Mouse (Mus musculus): Measurements from ENCODE around the gene Loxl4. TPM values are rescaled to one million over a fixed set of nuclear protein-coding genes. Genes with fewer than 3 reads are reported as not detected.

Gene Loxl4
- total RNA-seq, 2 experiments from 2014 or later: 0.20 to 0.35 TPM

- DNase-seq (ENCODE audit: extremely low spot score in 1 of 2, low spot score in 2 of 2): no peak
- no peak overlapping the region for H3K4me3 ChIP-seq
- no peak for TF ChIP-seq CTCF (IDR thresholded peaks at IDR 0.05)
- intact Hi-C loops (cut with DNase I): no loop called here
- H3K27ac ChIP-seq: no peak overlapping the region
Observed at GRCm38 (mm10) chr19:42639544-42639943, 26.9 kb upstream of the Loxl4 start.

GRCm38 (mm10) chr19:42638604-42639481 lies 26.2 kb upstream of the Loxl4 start:
- TF ChIP-seq CTCF (IDR thresholded peaks at IDR 0.05): no peak
- Histone ChIP-seq H3K4me3 (no peak overlapping the region), H3K27ac (no peak overlapping the region)
- DNase-seq (ENCODE audit: extremely low spot score in 1 of 2, low spot score in 2 of 2): no peak
- intact Hi-C loops (cut with DNase I): no loop called here

- no peak overlapping the region for H3K27ac ChIP-seq
- H3K4me3 ChIP-seq: no peak overlapping the region
- intact Hi-C loops (cut with DNase I): no loop called here
- no peak for TF ChIP-seq CTCF (IDR thresholded peaks at IDR 0.05)
- DNase-seq (ENCODE audit: extremely low spot score in 1 of 2, low spot score in 2 of 2): no peak
Observed at GRCm38 (mm10) chr19:42636631-42637030, 24.0 kb upstream of the Loxl4 start.

GRCm38 (mm10) chr19:42633650-42634049 lies 21.0 kb upstream of the Loxl4 start:
- no peak for TF ChIP-seq CTCF (IDR thresholded peaks at IDR 0.05)
- intact Hi-C loops (cut with DNase I): no loop called here
- Histone ChIP-seq H3K27ac (no peak overlapping the region), H3K4me3 (no peak overlapping the region)
- no peak for DNase-seq (ENCODE audit: extremely low spot score in 1 of 2, low spot score in 2 of 2)

DNA sequence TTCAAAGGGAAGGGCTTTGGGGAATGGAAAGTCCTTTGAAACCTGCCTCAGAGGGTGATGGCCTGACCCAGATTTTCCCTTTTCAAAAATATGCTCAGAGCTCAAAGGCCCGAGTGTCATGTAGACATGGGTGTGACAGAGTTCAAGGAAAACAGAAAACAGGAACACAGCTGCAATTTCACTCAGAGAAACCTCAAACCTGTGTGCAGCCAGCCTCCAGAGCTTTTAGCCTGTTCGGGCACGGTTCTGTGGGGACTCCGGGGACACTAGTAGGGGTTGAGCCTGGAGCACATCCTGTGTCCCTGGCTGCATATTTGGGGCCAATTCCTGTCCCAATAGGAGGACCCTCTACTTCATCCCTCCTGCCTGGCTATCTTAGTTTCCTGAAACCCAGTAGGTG lies 19.7 kb upstream of the Loxl4 start:
- H3K4me3 ChIP-seq: no peak overlapping the region
- TF ChIP-seq CTCF (IDR thresholded peaks at IDR 0.05): no peak
- H3K27ac ChIP-seq: no peak overlapping the region
- intact Hi-C loops (cut with DNase I): no loop called here
- DNase-seq (ENCODE audit: extremely low spot score in 1 of 2, low spot score in 2 of 2): no peak

DNA sequence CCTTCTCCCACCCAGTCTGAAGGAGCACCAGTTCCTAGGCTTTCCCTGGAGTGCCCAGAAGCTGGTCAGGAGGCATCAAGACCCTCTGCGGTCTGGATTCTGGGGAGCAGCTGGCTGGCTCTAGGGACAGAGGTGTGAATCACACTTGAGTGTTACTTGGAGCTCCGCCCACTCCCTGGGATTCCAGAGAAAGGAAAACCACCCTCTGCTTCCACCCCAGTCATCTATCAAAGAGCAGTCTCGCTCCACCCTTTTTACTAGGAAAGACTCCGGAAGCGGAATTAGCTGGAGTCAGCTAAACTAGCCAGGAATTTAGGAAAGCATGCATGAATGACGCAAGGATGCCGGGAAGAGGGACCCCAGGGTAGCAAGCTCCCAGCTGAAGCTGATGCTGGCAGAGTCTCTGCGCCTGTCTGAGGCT lies 18.9 kb upstream of the Loxl4 start:
- Histone ChIP-seq H3K4me3 (no peak overlapping the region), H3K27ac (no peak overlapping the region)
- intact Hi-C loops (cut with DNase I): no loop called here
- TF ChIP-seq CTCF (IDR thresholded peaks at IDR 0.05): no peak
- DNase-seq (ENCODE audit: extremely low spot score in 1 of 2, low spot score in 2 of 2): no peak

- no peak for DNase-seq (ENCODE audit: extremely low spot score in 1 of 2, low spot score in 2 of 2)
- H3K27ac ChIP-seq: no peak overlapping the region
- intact Hi-C loops (cut with DNase I): no loop called here
- TF ChIP-seq CTCF (IDR thresholded peaks at IDR 0.05): no peak
- H3K4me3 ChIP-seq: no peak overlapping the region
Observed at GRCm38 (mm10) chr19:42628068-42628467, 15.5 kb upstream of the Loxl4 start.

DNA sequence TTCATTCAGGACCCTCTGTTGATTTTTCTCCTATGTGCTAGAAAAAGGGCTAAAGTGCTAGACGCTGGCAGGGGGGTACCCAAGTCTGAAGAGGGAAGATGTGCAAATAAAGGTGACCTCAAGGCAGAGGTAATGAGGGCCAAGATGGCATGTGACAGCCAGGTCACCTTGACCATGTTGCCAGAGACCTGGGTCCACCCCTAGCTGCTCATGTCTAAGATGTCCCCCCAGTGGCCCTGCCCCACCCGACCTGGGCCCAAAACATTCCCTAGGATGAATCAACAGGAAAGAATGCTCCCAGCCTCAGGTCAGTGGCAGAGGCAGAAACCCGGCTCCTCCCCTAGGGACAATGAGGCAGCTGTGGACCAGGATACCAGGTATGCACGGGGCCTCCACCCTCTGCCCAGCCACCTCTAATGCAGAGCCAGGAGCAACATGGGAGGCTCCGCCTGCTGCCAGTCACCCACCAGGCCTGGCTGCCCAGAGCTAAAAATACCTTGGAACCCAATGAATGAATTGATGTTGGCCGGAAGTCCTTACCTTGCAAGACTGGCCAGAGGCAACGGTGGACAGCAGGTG lies 1.1 kb upstream of the Loxl4 start:
- DNase-seq (ENCODE audit: extremely low spot score in 1 of 2, low spot score in 2 of 2): no peak
- Histone ChIP-seq H3K4me3 (no peak overlapping the region), H3K27ac (no peak overlapping the region)
- intact Hi-C loops (cut with DNase I): no loop called here
- TF ChIP-seq CTCF (IDR thresholded peaks at IDR 0.05): no peak

DNA sequence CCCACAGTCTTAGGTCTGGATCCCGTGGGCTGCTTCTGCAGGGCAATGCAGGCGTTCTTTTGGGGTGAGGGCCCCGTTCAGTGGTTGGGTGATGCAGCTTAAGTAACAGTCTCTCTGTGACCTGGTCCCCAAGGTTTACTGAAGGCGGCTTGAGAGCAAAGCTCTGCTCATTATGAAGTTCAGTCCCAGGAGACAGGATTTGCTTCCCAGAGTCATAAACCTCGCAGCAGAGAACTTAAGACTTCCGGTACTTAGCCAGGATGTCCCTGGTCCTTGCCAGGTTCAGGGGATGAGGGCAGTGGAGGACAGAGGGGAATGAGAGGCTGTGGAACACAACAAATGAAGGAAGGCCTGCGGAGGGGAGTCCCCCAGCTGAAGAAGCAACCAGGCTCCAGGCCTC lies 503 bp upstream of the Loxl4 start:
- no peak for TF ChIP-seq CTCF (IDR thresholded peaks at IDR 0.05)
- H3K27ac ChIP-seq: no peak overlapping the region
- intact Hi-C loops (cut with DNase I): no loop called here
- peak overlapping the region; percentile 40 for H3K4me3 ChIP-seq
- DNase-seq (ENCODE audit: extremely low spot score in 1 of 2, low spot score in 2 of 2): no peak

DNA sequence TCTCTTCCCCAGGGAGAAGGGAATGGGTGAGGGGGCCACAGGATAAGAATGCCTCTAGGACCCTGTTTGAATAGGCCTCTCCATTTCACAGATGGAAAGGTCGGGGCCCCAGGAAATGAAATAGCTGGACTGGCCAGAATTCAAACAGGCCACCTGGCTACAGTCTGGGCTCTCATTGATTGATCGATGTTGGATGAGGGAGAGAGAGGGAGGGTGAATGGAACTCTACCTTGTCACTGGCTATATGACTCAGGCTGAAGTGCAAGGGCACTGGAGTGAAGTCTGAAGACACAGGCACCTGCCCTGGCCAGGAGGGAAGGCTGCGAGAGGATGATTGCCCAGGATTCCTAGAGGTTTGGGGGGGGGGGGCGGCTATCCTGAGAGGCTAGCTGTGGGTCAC lies 867 bp downstream of the Loxl4 start:
- DNase-seq (ENCODE audit: extremely low spot score in 1 of 2, low spot score in 2 of 2): no peak
- TF ChIP-seq CTCF (IDR thresholded peaks at IDR 0.05): no peak
- H3K4me3 ChIP-seq: no peak overlapping the region
- intact Hi-C loops (cut with DNase I): no loop called here
- no peak overlapping the region for H3K27ac ChIP-seq

- TF ChIP-seq CTCF (IDR thresholded peaks at IDR 0.05): no peak
- Histone ChIP-seq H3K27ac (no peak overlapping the region), H3K4me3 (no peak overlapping the region)
- no peak for DNase-seq (ENCODE audit: extremely low spot score in 1 of 2, low spot score in 2 of 2)
- intact Hi-C loops (cut with DNase I): no loop called here
Observed at GRCm38 (mm10) chr19:42609716-42610115, 2.9 kb downstream of the Loxl4 start.

- intact Hi-C loops (cut with DNase I): no loop called here
- no peak for TF ChIP-seq CTCF (IDR thresholded peaks at IDR 0.05)
- Histone ChIP-seq H3K4me3 (no peak overlapping the region), H3K27ac (no peak overlapping the region)
- no peak for DNase-seq (ENCODE audit: extremely low spot score in 1 of 2, low spot score in 2 of 2)
Observed at GRCm38 (mm10) chr19:42608082-42608481, 4.5 kb downstream of the Loxl4 start.

DNA sequence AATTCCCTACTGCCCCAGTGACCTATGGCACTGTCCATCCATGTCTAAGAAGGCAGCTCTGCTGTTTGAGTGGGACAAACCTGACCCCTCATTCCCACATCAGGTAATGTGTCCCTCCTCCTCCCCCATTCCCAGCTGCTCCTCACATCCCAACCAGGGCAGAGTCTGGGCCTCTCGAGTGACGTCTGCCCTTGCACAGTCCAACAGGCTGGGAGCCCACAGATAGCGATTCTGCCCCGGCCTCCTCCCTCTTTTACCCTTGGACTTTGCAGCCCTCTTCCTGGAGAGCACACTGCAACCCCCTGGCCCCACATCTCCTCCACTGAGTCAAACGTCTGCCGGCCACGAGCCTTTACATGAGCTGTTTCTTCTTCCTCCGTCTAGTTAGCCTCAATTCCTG lies 10.0 kb downstream of the Loxl4 start:
- intact Hi-C loops (cut with DNase I): no loop called here
- TF ChIP-seq CTCF (IDR thresholded peaks at IDR 0.05): no peak
- Histone ChIP-seq H3K27ac (no peak overlapping the region), H3K4me3 (no peak overlapping the region)
- DNase-seq (ENCODE audit: extremely low spot score in 1 of 2, low spot score in 2 of 2): no peak
